Mouse (Mus musculus) urinary bladder, postnatal 25 days (tissue): ENCODE results near the gene Micu1.

ENCODE experiments used
- DNase-seq: peaks from one replicate; pipeline ENCODE4 v3.0.0; 2022; ENCODE audit warnings: low spot score

Micu1 gene

GRCm38 (mm10) chr10:59809991-59810574 lies 107.8 kb downstream of the Micu1 start:
- no peak for DNase-seq

- no peak for DNase-seq
These were observed 110.7 kb downstream of the Micu1 start for GRCm38 (mm10) chr10:59812939-59813338.

GRCm38 (mm10) chr10:59813759-59814158 lies 111.5 kb downstream of the Micu1 start:
- DNase-seq: no peak

- DNase-seq: peak; percentile 54
These were observed 112.4 kb downstream of the Micu1 start for GRCm38 (mm10) chr10:59814505-59815155.

DNA sequence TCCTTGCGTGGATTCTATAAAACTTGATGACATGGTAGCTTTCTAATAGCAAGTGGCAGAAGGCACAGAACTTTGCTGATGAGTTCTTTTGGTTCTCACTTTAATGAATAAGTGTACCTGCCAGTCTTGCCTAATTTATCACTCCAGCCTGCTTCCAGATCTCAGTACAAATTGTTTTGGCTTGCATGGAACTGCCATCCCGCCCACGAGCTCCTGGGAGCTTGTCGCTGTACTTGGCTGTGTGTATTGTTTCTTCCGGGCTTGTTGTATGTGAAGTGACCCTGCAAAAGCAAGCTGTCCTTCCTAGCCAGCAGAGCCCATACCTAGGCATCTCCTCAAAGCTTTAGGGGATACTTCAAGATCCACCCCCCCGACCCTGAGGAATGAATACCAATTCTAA lies 114.3 kb downstream of the Micu1 start:
- DNase-seq: no peak

DNA sequence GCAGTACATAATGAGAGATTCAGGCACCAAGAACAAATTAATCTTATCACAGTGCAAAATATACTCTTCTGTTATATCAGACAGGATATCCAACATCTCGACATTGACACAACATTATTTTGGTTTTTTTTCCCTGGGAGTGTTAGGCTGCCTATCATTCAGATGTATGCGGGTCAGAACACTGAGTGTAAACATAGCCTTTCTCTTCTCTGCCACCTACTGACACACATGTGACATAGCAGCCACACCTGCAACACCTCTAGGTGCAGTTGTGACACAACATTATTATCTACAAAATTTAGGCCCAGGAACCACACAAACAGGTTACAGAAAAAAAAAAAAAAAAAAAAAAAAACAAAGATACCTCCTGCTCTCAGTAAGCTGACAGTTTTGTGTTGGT lies 115.3 kb downstream of the Micu1 start:
- no peak for DNase-seq

DNA sequence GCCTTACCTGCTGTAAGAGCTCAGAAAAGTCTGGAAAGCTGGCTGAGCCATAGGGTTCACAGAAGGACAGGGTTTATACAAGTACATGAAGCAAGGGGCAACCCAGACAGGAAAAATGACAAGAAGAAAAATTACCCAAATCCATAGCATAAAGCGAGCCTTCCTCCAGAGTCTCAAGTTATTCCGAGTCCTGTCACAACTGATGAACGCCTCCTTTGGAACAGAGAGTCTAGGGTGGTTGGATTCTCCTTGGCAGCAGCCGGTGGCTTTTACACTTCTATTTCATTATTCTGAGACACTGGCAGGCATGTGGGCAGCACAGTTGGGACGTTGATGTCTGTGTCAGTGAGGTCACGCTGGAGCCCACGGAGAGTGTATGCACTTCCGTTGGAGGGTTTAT lies 115.7 kb downstream of the Micu1 start:
- no peak for DNase-seq

DNA sequence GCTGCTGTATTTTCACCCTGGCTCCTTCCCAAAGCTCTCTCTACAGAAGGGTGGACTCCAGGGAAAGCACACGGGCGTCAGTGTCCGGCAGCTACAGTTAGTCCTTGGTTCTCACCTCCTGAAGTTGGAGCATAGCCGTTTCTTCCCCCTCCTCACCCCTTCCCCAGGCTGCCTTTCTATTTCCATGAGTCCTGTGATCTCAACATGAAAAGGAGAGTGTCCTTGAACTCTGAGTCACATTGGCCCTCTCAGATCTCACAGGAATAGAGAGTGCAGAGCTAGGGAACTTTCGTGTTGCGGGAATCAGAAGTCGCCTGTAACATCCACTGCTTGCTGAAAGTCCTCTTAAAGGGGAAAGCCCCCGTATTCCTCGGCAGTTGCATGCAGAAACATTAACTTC lies 116.9 kb downstream of the Micu1 start:
- DNase-seq: no peak

DNA sequence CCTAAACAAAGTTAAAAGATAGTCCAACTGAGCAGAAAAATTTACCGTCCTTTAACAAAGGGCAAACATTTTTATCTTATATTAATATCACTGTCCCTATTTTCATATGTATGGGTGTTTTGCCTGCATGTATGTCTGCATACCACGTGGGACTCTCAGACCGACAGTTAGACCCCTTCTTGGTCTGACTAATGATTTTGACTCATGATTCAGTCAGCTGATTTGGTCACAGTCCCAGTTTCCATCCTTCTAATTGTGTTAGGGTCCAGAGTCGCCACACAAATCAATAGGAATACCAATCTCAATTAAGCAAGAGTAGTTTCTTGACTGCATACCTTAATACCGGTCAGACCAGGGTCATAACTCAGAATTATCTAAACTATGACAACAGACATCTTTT lies 118.6 kb downstream of the Micu1 start:
- no peak for DNase-seq

GRCm38 (mm10) chr10:59821334-59822066 lies 119.2 kb downstream of the Micu1 start:
- no peak for DNase-seq

- DNase-seq: no peak
These were observed 120.6 kb downstream of the Micu1 start for GRCm38 (mm10) chr10:59822857-59823256.

DNA sequence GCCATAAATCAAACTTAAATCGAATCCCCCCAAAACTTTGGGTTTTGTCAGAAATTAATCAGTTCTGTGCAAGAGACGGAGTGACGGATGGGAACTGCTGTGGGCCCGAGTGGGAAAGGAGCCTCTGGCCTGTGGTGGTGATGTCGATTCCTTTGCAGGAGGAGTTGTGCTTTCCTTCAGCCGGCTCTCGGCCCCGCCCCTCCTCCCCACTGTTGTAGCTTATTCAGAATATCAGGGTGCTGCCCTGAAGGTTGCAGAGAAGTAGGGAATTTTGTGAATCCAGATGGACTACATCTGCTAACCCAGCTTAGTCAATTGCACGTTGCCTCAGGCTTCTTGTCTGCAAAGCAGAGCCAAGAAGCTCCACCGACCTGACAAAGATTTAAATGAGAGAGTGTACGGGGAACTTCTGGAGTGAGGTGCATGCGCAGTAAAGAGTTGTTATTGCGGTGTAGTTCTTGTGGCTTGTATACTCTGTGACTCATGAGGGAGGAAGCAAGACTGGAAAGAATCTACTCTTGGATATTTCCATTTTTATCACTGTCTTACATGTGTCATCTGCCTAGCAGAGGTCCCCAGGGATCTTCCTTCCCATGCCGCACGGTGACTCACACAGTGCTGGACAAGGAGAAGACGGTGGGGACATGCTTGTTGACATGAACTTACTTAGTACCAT lies 123.0 kb downstream of the Micu1 start:
- DNase-seq: peak; percentile 47

DNA sequence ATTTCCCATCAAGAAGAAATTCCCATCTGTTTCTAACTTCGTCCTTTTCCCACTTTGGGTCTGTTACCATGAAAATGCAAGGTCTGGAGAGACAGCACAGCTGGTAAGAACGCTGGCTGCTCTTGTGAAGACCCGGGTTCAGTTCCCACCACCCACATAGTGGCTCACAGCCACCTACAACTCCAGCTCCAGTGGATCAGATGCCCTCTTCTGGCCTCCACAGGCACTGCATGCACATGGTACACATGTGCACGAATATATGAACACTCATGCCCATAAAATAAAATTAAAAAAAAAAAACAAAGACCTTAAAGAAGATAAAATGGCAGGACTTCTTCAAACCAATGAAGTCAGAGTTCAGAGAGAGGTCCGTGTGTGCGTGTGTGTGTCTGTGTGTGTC lies 127.6 kb downstream of the Micu1 start:
- DNase-seq: no peak

GRCm38 (mm10) chr10:59831950-59832349 lies 129.7 kb downstream of the Micu1 start:
- DNase-seq: no peak

DNA sequence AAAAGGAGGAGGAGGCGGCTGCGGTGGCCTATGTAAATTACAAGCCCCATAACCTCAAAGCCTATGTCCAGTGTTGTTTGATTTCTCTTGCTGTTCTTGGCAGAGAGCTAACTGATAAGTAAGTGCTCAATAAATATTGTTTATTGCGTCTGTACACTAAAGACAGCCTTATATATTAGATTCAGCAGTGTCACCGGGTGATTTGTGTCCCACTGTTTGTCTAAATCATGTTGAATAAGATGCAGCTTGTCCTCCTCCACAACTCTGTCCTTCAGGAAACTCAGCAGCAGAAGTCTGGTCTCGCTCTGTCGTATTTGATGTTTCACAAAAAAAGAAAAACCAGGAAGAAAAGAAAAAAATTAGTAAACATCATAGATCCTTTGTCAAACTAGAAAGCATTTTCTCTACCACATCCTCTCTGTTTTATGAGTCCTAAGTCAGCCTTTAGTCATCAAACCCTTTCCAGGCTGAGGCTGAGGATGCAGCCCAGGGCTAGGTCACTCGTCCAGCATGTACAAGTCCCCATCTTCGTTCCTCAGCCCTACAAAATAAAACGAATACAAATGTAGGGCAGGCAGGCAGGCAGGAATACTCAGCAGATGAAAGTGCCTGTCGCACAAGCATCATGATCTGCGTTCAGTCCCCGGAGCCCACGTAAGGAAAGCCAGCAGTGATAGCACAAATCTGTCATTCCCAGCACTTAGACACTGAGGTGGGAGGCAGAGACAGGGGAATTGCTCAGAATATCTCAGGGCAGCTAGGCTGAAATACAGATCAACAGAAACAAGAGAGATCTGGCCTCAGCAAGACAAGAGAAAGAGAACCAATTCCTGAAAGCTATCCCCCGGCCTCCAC lies 133.3 kb downstream of the Micu1 start:
- DNase-seq: no peak

- DNase-seq: no peak
These were observed 135.2 kb downstream of the Micu1 start for GRCm38 (mm10) chr10:59837490-59837889.

GRCm38 (mm10) chr10:59841434-59841833 lies 139.2 kb downstream of the Micu1 start:
- no peak for DNase-seq

- DNase-seq: no peak
These were observed 140.8 kb downstream of the Micu1 start for GRCm38 (mm10) chr10:59843125-59843524.

- DNase-seq: no peak
These were observed 142.4 kb downstream of the Micu1 start for GRCm38 (mm10) chr10:59844686-59845085.

GRCm38 (mm10) chr10:59846416-59846815 lies 144.1 kb downstream of the Micu1 start:
- DNase-seq: no peak

DNA sequence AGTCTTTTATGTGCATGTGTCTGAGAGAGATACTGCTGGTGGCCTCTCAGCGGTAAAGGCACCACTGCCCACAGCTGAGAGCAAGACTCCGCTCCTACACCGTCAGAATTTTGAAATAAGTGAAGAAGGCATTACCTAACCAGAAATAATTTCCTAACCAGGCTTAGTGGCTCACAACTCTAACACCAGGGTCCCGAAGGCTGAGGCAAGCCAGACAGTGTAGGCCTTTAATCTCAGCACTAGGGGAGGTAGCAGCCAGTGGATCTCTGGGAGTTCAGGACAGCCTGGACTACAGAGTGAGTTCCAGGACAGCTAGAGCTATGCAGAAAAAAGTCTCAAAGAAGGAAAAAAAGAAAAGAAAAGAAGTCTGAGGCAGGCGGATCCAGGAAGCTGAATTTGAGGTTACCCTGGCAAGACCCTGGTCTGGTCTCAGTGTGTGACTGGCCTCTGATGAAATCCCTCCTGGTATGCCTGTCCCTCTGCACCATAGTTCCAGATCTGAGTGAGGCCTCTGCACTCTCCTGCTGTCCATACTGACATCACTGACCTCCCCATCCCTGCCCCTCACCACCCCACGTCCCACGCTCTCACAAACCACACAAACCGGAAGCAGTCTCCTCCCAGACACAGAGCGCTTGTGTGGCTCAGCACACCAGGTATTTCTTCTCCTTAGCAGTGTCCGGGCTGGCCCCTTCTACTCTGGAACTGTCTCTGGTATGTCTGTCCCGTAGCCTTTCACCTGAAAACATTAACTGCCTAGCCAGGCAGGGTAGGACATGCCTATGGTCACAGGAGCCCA lies 146.0 kb downstream of the Micu1 start:
- no peak for DNase-seq
